Mouse (Mus musculus): ENCODE results near the gene Thbs3. TPM values are rescaled to one million over a fixed set of nuclear protein-coding genes. Genes with fewer than 3 reads are reported as not detected.
"Not testable (repeated sequence)": the region's sequence is repeated elsewhere in the genome, so short reads cannot be mapped to it uniquely, and the experiment has no call there.

The Thbs3 gene
- polyA plus RNA-seq, 1 experiment from 2014 or later: 17.5 TPM

GRCm38 (mm10) chr3:89215853-89216252, 873 bp downstream of the Thbs3 start:
- peak overlapping the region; percentile 12; the same call in 1 of the 2 replicates for H3K9ac ChIP-seq
- peak overlapping the region; percentile 92 for H3K4me2 ChIP-seq
- H3K27me3 ChIP-seq: no peaks in the 10 kb centered on the region
- H3K9me3 ChIP-seq (replicated peaks): no peaks in the 10 kb centered on the region
- H3K4me1 ChIP-seq (replicated peaks): peaks cover 33% of the 10 kb centered on the region
- 1% methylated on average over 6 of the region's 6 CpGs for WGBS
- H3K4me3 ChIP-seq: peak overlapping the region; percentile 92
- ATAC-seq (replicated peaks; ENCODE audit: insufficient number of reproducible peaks, insufficient read depth, low FRiP score, low read depth): no peak
- H3K36me3 ChIP-seq: no peaks in the 10 kb centered on the region
- H3K27ac ChIP-seq: peak overlapping the region; percentile 98; the same call in 1 of the 2 replicates

GRCm38 (mm10) chr3:89216407-89216806, 1.4 kb downstream of the Thbs3 start:
- not testable (repeated sequence) for ATAC-seq (replicated peaks; ENCODE audit: insufficient number of reproducible peaks, insufficient read depth, low FRiP score, low read depth); H3K27me3 ChIP-seq; H3K4me3 ChIP-seq; H3K9ac ChIP-seq; H3K27ac ChIP-seq; H3K36me3 ChIP-seq; H3K9me3 ChIP-seq (replicated peaks)
- H3K4me1 ChIP-seq (replicated peaks): peaks cover 32% of the 10 kb centered on the region
- H3K4me2 ChIP-seq: peak overlapping the region; percentile 92; the same call in 1 of the 2 replicates
- WGBS: 71% methylated on average over 7 of the region's 7 CpGs

DNA sequence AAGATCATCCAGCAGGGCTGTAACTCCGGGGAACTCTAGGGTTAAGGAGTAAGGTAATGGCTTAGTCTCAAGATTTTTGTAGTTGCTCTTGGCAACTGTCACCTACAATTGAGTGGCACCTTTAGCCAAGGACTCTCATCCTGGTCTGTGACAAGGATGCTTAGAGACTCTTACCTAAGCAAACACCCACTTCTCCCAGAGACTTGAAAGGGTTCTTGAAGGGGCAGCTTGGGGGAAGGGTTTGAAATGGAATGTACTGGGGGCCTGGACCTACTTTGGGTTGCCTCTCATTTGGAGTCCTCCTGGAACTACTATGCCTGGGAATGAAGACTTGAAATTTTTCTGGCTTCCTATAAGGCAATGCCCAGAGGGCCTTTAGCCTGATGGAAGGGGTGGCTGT, 3.3 kb downstream of the Thbs3 start:
- no peak overlapping the region for H3K9ac ChIP-seq
- peaks cover 19% of the 10 kb centered on the region for H3K4me1 ChIP-seq (replicated peaks)
- H3K27ac ChIP-seq: no peak overlapping the region
- WGBS: 79% methylated on average over 1 of the region's 1 CpGs
- no peaks in the 10 kb centered on the region for H3K9me3 ChIP-seq (replicated peaks)
- H3K27me3 ChIP-seq: no peaks in the 10 kb centered on the region
- ATAC-seq (replicated peaks; ENCODE audit: insufficient number of reproducible peaks, insufficient read depth, low FRiP score, low read depth): no peak
- H3K36me3 ChIP-seq: no peaks in the 10 kb centered on the region
- H3K4me2 ChIP-seq: no peak overlapping the region
- no peak overlapping the region for H3K4me3 ChIP-seq

GRCm38 (mm10) chr3:89219546-89219945, 4.6 kb downstream of the Thbs3 start:
- Histone ChIP-seq H3K9ac (no peak overlapping the region), H3K36me3 (no peaks in the 10 kb centered on the region), H3K27ac (no peak overlapping the region), H3K9me3 (replicated peaks) (no peaks in the 10 kb centered on the region), H3K4me2 (no peak overlapping the region), H3K27me3 (no peaks in the 10 kb centered on the region), H3K4me3 (no peak overlapping the region), H3K4me1 (replicated peaks) (peaks cover 17% of the 10 kb centered on the region)
- ATAC-seq (replicated peaks; ENCODE audit: insufficient number of reproducible peaks, insufficient read depth, low FRiP score, low read depth): no peak
- WGBS: 13% methylated on average over 8 of the region's 8 CpGs

GRCm38 (mm10) chr3:89221167-89221566, 6.2 kb downstream of the Thbs3 start:
- H3K27me3 ChIP-seq: peaks cover 13% of the 10 kb centered on the region
- no peak overlapping the region for H3K4me3 ChIP-seq
- 78% methylated on average over 5 of the region's 5 CpGs for WGBS
- H3K4me1 ChIP-seq (replicated peaks): peaks cover under 1% of the 10 kb centered on the region
- ATAC-seq (replicated peaks; ENCODE audit: insufficient number of reproducible peaks, insufficient read depth, low FRiP score, low read depth): no peak
- no peaks in the 10 kb centered on the region for H3K36me3 ChIP-seq
- H3K9ac ChIP-seq: no peak overlapping the region
- H3K9me3 ChIP-seq (replicated peaks): no peaks in the 10 kb centered on the region
- no peak overlapping the region for H3K27ac ChIP-seq
- no peak overlapping the region for H3K4me2 ChIP-seq

DNA sequence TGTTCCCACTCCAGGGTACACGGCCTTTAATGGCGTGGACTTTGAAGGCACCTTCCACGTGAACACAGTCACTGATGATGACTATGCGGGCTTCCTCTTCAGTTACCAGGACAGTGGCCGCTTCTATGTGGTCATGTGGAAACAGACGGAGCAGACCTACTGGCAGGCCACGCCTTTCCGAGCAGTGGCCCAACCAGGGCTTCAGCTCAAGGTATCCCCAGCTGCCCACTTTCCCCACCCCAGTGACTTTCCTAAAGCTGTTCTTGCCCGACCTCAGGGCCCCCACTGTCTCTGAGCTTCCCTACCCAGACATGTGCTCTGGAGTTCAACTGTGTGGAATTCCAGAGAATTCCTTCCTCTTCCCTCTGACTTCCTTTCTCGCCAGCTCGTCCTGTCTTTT, 9.8 kb downstream of the Thbs3 start:
- Histone ChIP-seq H3K9ac (no peak overlapping the region), H3K4me2 (no peak overlapping the region), H3K9me3 (replicated peaks) (no peaks in the 10 kb centered on the region), H3K4me1 (replicated peaks) (peaks cover 17% of the 10 kb centered on the region), H3K36me3 (no peaks in the 10 kb centered on the region), H3K27ac (no peak overlapping the region), H3K27me3 (peaks cover 22% of the 10 kb centered on the region), H3K4me3 (no peak overlapping the region)
- 71% methylated on average over 11 of the region's 11 CpGs for WGBS
- no peak for ATAC-seq (replicated peaks; ENCODE audit: insufficient number of reproducible peaks, insufficient read depth, low FRiP score, low read depth)

DNA sequence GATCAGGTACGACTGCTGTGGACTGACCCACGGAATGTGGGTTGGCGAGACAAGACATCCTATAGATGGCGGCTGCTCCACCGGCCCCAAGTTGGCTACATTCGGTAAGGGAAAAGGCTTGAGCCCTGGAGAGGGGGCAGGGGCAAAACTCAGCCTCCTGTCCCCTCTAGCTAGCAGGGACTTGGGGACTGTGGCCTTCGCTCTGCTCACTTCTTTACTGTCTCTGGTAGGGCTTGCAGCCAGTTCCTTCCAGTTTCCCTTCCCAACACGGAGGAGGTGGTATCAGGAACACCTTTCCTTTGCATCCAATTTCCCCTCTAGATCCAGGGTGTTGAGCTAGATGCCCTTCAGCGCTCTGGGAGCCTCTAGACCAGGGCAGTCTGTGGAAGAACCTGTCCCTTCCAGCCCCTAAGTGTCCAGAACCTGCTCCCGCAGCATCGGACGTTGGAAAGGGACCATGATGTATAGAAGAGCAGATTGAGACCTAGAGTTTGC, 10.4 kb downstream of the Thbs3 start:
- ATAC-seq (replicated peaks; ENCODE audit: insufficient number of reproducible peaks, insufficient read depth, low FRiP score, low read depth): no peak
- Histone ChIP-seq H3K4me3 (no peak overlapping the region), H3K4me2 (peak overlapping the region; percentile 17; the same call in 1 of the 2 replicates), H3K27me3 (peaks cover 28% of the 10 kb centered on the region), H3K9me3 (replicated peaks) (no peaks in the 10 kb centered on the region), H3K4me1 (replicated peaks) (peaks cover 17% of the 10 kb centered on the region), H3K27ac (no peak overlapping the region), H3K36me3 (no peaks in the 10 kb centered on the region), H3K9ac (no peak overlapping the region)
- 63% methylated on average over 12 of the region's 12 CpGs for WGBS

DNA sequence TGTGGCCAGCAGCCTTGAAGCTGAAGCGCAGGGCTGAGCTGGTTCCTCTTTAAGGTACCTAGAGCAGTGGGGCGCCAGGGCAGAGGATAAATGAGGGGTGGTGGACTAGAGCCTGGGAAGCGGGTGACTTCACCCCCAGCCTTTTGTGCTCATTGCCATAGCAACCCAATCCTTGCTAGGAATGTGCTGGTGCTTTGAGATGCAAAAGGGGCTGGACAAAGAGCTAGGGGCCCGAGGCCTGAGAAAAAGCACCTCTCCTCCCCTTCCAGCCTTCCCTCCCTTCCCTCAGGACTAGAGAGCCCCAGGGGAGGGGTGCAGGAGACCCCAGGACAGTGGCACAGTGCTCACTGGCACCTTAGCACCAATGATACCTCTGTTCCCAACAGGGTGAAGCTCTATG, 10.9 kb downstream of the Thbs3 start:
- Histone ChIP-seq H3K4me2 (peak overlapping the region; percentile 17; the same call in 1 of the 2 replicates), H3K4me1 (replicated peaks) (peaks cover 17% of the 10 kb centered on the region), H3K4me3 (no peak overlapping the region), H3K27ac (no peak overlapping the region), H3K9me3 (replicated peaks) (no peaks in the 10 kb centered on the region), H3K27me3 (peaks cover 32% of the 10 kb centered on the region), H3K9ac (no peak overlapping the region), H3K36me3 (no peaks in the 10 kb centered on the region)
- no peak for ATAC-seq (replicated peaks; ENCODE audit: insufficient number of reproducible peaks, insufficient read depth, low FRiP score, low read depth)
- WGBS: 60% methylated on average over 4 of the region's 4 CpGs

DNA sequence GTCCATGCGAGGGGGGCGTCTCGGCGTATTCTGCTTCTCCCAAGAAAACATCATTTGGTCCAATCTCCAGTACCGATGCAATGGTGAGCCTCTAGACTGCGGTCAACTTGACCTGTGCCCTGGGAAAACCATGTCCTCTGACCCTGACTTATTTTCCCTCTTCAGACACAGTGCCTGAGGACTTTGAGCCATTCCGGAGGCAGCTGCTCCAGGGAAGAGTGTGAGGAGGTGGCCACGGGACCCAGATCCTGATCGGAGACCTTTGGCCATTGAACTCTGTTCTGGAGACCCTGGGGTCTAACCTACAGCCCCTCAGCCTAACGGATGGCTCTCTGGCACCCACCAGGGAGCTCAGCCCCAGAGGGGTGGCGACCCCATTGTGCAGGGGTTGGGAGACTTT, 11.4 kb downstream of the Thbs3 start:
- peak overlapping the region; percentile 17; the same call in 1 of the 2 replicates for H3K4me2 ChIP-seq
- H3K9me3 ChIP-seq (replicated peaks): no peaks in the 10 kb centered on the region
- WGBS: 60% methylated on average over 11 of the region's 11 CpGs
- no peak for ATAC-seq (replicated peaks; ENCODE audit: insufficient number of reproducible peaks, insufficient read depth, low FRiP score, low read depth)
- peaks cover 32% of the 10 kb centered on the region for H3K27me3 ChIP-seq
- no peak overlapping the region for H3K27ac ChIP-seq
- H3K4me3 ChIP-seq: peak overlapping the region; percentile 55; the same call in 1 of the 2 replicates
- H3K9ac ChIP-seq: no peak overlapping the region
- H3K36me3 ChIP-seq: no peaks in the 10 kb centered on the region
- peaks cover 17% of the 10 kb centered on the region for H3K4me1 ChIP-seq (replicated peaks)

GRCm38 (mm10) chr3:89226900-89227299, 11.9 kb downstream of the Thbs3 start, which contains the start of gene Mtx1:
Mtx1 (minus strand) TSS chr3:89227088.
- H3K36me3 ChIP-seq: no peaks in the 10 kb centered on the region
- H3K9ac ChIP-seq: 0 out of 2 replicates have a peak within 1 kb of the TSS, but pooled peaks have one; percentile 26
- peaks cover 17% of the 10 kb centered on the region for H3K4me1 ChIP-seq (replicated peaks)
- peak within 1 kb of the TSS; percentile 55 for H3K4me3 ChIP-seq
- H3K9me3 ChIP-seq (replicated peaks): no peaks in the 10 kb centered on the region
- peaks cover 32% of the 10 kb centered on the region for H3K27me3 ChIP-seq
- WGBS: 10% methylated on average over 20 of the region's 21 CpGs
- H3K4me2 ChIP-seq: peak within 1 kb of the TSS; percentile 66
- peak within 1 kb of the TSS; percentile 56 for H3K27ac ChIP-seq
- ATAC-seq (replicated peaks; ENCODE audit: insufficient number of reproducible peaks, insufficient read depth, low FRiP score, low read depth): peak; percentile 1; the same call in 1 of the 2 replicates

DNA sequence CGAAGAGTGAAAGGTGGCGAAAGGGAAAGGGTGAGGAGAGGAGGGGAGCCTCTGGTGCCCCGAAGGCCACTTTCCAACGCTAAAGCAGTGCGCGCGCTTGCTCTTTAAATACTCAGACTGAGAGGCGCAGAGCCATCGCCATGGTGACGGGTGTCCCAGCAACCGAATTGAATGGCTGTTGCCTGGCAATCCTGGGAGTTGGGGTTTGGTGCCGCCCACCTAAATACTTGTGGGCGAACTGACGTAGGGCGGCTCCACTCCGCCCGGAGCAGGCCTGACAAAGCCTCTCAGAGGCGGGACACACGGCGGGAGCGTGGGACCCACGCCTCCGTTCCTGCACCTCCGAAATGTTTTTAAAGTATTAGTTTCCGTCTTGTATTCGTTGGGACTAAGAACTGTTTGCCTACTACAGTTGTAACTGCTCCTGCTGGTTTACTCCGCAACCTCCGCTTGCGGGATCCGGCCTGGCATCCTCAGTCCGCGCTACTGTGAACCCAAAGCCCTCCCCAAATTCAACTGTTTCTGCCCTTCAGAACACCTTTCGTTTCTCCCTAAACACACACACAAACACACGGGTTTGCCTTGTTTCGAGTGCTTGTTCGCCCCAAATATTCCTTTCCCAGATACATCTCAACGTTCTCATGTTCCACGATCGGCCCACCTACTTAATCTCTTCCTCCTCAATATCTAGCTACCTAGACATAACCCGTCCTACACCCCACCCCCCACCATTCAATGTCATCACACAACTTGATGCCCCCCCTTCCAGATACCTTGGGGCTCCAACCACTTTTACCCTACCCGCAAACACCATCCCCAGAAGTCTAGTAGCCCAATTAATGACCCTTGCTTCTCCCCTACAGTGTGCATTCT, 12.6 kb downstream of the Thbs3 start:
- Histone ChIP-seq H3K9me3 (replicated peaks) (no peaks in the 10 kb centered on the region), H3K9ac (0 out of 2 replicates have a peak overlapping the region, but pooled peaks have one; percentile 26), H3K27me3 (peaks cover 32% of the 10 kb centered on the region), H3K4me2 (peak overlapping the region; percentile 66), H3K4me1 (replicated peaks) (peaks cover 17% of the 10 kb centered on the region), H3K4me3 (peak overlapping the region; percentile 55), H3K36me3 (no peaks in the 10 kb centered on the region), H3K27ac (peak overlapping the region; percentile 56)
- WGBS: 4% methylated on average over 41 of the region's 41 CpGs
- ATAC-seq (replicated peaks; ENCODE audit: insufficient number of reproducible peaks, insufficient read depth, low FRiP score, low read depth): peak; percentile 74

Measured in heart, embryonic 15.5 days (tissue).